In genomic region chr19:53033159-53033943, GRCm38 (mm10) we compare ENCODE assay signal across 20 mouse cellular contexts. TPM values are rescaled to one million over a fixed set of nuclear protein-coding genes. Genes with fewer than 3 reads are reported as not detected.
DNase-seq lines count a peak whose midpoint lies in the region; ATAC-seq and TF ChIP-seq lines count a peak whose summit lies in the region.
"Had no signal": no experiment of that assay in that cellular context is flagged by ENCODE, and none has a peak within 500 bp of the region (broad histone marks: within the 10 kb centered on the region; RNA-seq: fewer than 3 reads in every experiment).

No protein-coding gene starts in this region.

- DNase-seq in heart, adult 18-20 months: no peak
- DNase-seq in 416B (ENCODE audit: low read depth): peak; percentile 20
- peak; percentile 46 to 58 (median 56) for DNase-seq in liver, embryonic 14.5 days (ENCODE audit: low read depth in 3 of 3, low spot score in 3 of 3)
- DNase-seq in urinary bladder, postnatal 10 days (ENCODE audit: low spot score): no peak
- no peak for DNase-seq in retina, embryonic 14.5 days (ENCODE audit: low spot score)
- DNase-seq: adrenal gland, adult 2 months; cerebellum, adult 8-10 months; right cerebral cortex, adult 18-20 months; thymus, postnatal 25 days had no signal

- H3K27ac ChIP-seq in heart, embryonic 11.5 days (ENCODE audit: low read depth, low read length): peak overlapping the region; percentile 11; the same call in 1 of the 2 replicates
- H3K27ac ChIP-seq in liver, embryonic 14.5 days: peak overlapping the region; percentile 92
- H3K27ac ChIP-seq: embryonic facial prominence, embryonic 15.5 days; layer of hippocampus, adult 2 months; limb, embryonic 13.5 days; midbrain, embryonic 13.5 days; stomach, postnatal 0 days had no signal

- TF ChIP-seq CTCF in liver, embryonic 14.5 days (IDR thresholded peaks at IDR 0.05; ENCODE audit: low read depth): no peak

- H3K9me3 ChIP-seq in heart, embryonic 11.5 days (replicated peaks; ENCODE audit: control insufficient read depth, low read length): no peaks in the 10 kb centered on the region
- H3K9me3 ChIP-seq in erythroblast, embryonic 14.5 days (ENCODE audit: control insufficient read depth, low read length): no peaks in the 10 kb centered on the region
- no peaks in the 10 kb centered on the region for H3K9me3 ChIP-seq in liver, embryonic 14.5 days (ENCODE audit: control insufficient read depth, low read length)
- H3K9me3 ChIP-seq: embryonic facial prominence, embryonic 15.5 days; limb, embryonic 13.5 days; midbrain, embryonic 13.5 days had no signal

- no peak overlapping the region for H3K4me3 ChIP-seq in heart, embryonic 11.5 days (ENCODE audit: low read depth, low read length)
- peak overlapping the region; percentile 52 for H3K4me3 ChIP-seq in erythroblast, embryonic 14.5 days (replicated peaks)
- peak overlapping the region in 1 of 2 experiments; percentile 19; a peak in 2 of 4 replicates for H3K4me3 ChIP-seq in liver, embryonic 14.5 days (ENCODE audit: insufficient read depth in 1 of 2, low read depth in 2 of 2, low read length in 2 of 2)
- H3K4me3 ChIP-seq: embryonic facial prominence, embryonic 15.5 days; layer of hippocampus, adult 2 months; limb, embryonic 13.5 days; midbrain, embryonic 13.5 days; myocyte had no signal

- peaks cover 31% of the 10 kb centered on the region for H3K4me1 ChIP-seq in heart, embryonic 11.5 days (ENCODE audit: control insufficient read depth, insufficient read depth, low read length)
- peaks cover 89% of the 10 kb centered on the region for H3K4me1 ChIP-seq in erythroblast, embryonic 14.5 days (ENCODE audit: control insufficient read depth)
- H3K4me1 ChIP-seq in liver, embryonic 14.5 days (replicated peaks; ENCODE audit: control insufficient read depth in 2 of 2, insufficient read depth in 2 of 2, low read length in 1 of 2): peaks cover 47 to 51% of the 10 kb centered on the region in 2 experiments

- H3K27me3 ChIP-seq in heart, embryonic 11.5 days (ENCODE audit: control insufficient read depth, insufficient read depth, low read length): no peaks in the 10 kb centered on the region
- no peaks in the 10 kb centered on the region for H3K27me3 ChIP-seq in erythroblast, embryonic 14.5 days (ENCODE audit: control insufficient read depth)
- H3K27me3 ChIP-seq in liver, embryonic 14.5 days (ENCODE audit: control insufficient read depth, insufficient read depth, low read length): no peaks in the 10 kb centered on the region
- H3K27me3 ChIP-seq: embryonic facial prominence, embryonic 15.5 days; limb, embryonic 13.5 days; midbrain, embryonic 13.5 days had no signal

- peaks cover 12% of the 10 kb centered on the region for H3K36me3 ChIP-seq in heart, embryonic 11.5 days (ENCODE audit: control insufficient read depth, insufficient read depth, low read length)
- H3K36me3 ChIP-seq in erythroblast, embryonic 14.5 days (ENCODE audit: control insufficient read depth): peaks cover 68% of the 10 kb centered on the region
- peaks cover 8% of the 10 kb centered on the region for H3K36me3 ChIP-seq in liver, embryonic 14.5 days (replicated peaks; ENCODE audit: control insufficient read depth, insufficient read depth, low read depth)

- H3K4me2 ChIP-seq in heart, embryonic 11.5 days: no peak overlapping the region
- H3K4me2 ChIP-seq in liver, embryonic 14.5 days (ENCODE audit: low read depth): peak overlapping the region; percentile 69
- H3K4me2 ChIP-seq: embryonic facial prominence, embryonic 15.5 days; limb, embryonic 13.5 days; midbrain, embryonic 13.5 days had no signal

- TF ChIP-seq EP300 in liver, embryonic 14.5 days (IDR thresholded peaks at IDR 0.05; ENCODE audit: low read depth): peak; percentile 57

- ATAC-seq in heart, embryonic 11.5 days (replicated peaks; ENCODE audit: insufficient number of reproducible peaks, low FRiP score, low TSS enrichment): no peak
- peak; percentile 76 for ATAC-seq in liver, embryonic 14.5 days (ENCODE audit: insufficient read depth)
- no peak for ATAC-seq in frontal cortex, adult (ENCODE audit: low TSS enrichment)
- ATAC-seq: forebrain, embryonic 14.5 days; lung, postnatal 0 days; midbrain, embryonic 13.5 days had no signal

- 73% methylated on average over 10 of the region's 10 CpGs for WGBS in heart, embryonic 11.5 days (ENCODE audit: insufficient replicate concordance)
- WGBS in liver, embryonic 14.5 days (ENCODE audit: insufficient replicate concordance): 40% methylated on average over 10 of the region's 10 CpGs

- no peak overlapping the region for H3K9ac ChIP-seq in heart, embryonic 11.5 days (ENCODE audit: low read depth, low read length)
- peak overlapping the region; percentile 59 for H3K9ac ChIP-seq in liver, embryonic 14.5 days (replicated peaks)
- H3K9ac ChIP-seq: embryonic facial prominence, embryonic 15.5 days; limb, embryonic 13.5 days; midbrain, embryonic 13.5 days had no signal

RNA-seq across cellular contexts. Expression of gene Xpnpep1, which starts 6.7 kb away (rescaled TPM):
- polyA plus RNA-seq in heart, embryonic 11.5 days (2014; fragmentation: Nextera tagmentation; extraction: Ambion mirVana): 180 and 211 TPM in 2 replicates
- 10 to 100 TPM; 65.2 to 73.3 TPM for total RNA-seq in heart, adult 18-20 months (2021)
- polyA plus RNA-seq in erythroblast, embryonic 14.5 days (2012): 5.7 and 8.0 TPM in 2 replicates
- 47.4 and 51.9 TPM in 2 replicates for polyA plus RNA-seq in liver, embryonic 14.5 days (2012; rRNA removed)
- polyA plus RNA-seq in liver, embryonic 14.5 days (2014; fragmentation: Nextera tagmentation; extraction: Ambion mirVana): 93.9 and 95.1 TPM in 2 replicates

Comparison
In these comparisons a context has a peak if more than half of its experiments do, and no peak if none do; other contexts are left out.
1. DNase-seq: peak in 416B (single experiment) and liver, embryonic 14.5 days (3 of 3); none in heart, adult 18-20 months (0 of 2), urinary bladder, postnatal 10 days (single experiment) and retina, embryonic 14.5 days (single experiment).